Mouse (Mus musculus): ENCODE measurements around the gene Dnaja2.

- TF ChIP-seq EP300 (IDR thresholded peaks at IDR 0.05; ENCODE audit: low read depth) = no peak
- TF ChIP-seq CTCF (IDR thresholded peaks at IDR 0.05; ENCODE audit: low read depth) = no peak
Measured at GRCm38 (mm10) chr8:85517956-85518355, 37.2 kb downstream of the Dnaja2 start.

Measured in heart, postnatal 0 days (tissue).